Mouse (Mus musculus): Measurements from ENCODE around the gene Ctbp2. TPM values are rescaled to one million over a fixed set of nuclear protein-coding genes. Genes with fewer than 3 reads are reported as not detected.
A peak's percentile ranks its signal among the peaks of the same experiment; 100 is the strongest.

Ctbp2 gene
- polyA plus RNA-seq, 1 experiment from 2014 or later, result 133 TPM

GRCm38 (mm10) chr7:133133552-133133951 is 9.4 kb upstream of the Ctbp2 start:
- WGBS, result 76% methylated on average over 5 of the region's 5 CpGs
- H3K4me1 ChIP-seq, result no peaks in the 10 kb centered on the region
- no peaks in the 10 kb centered on the region for H3K27me3 ChIP-seq (ENCODE audit: poor library complexity, severe bottlenecking)
- DNase-seq (ENCODE audit: extremely low spot score, low spot score), result no peak
- H3K36me3 ChIP-seq (replicated peaks), result no peaks in the 10 kb centered on the region
- no peak overlapping the region for H3K27ac ChIP-seq
- H3K9me3 ChIP-seq, result peaks cover 9% of the 10 kb centered on the region; the same call in 1 of the 2 replicates
- no peak overlapping the region for H3K4me3 ChIP-seq

GRCm38 (mm10) chr7:133132702-133133101 is 8.5 kb upstream of the Ctbp2 start:
- DNase-seq (ENCODE audit: extremely low spot score, low spot score), result no peak
- no peaks in the 10 kb centered on the region for H3K36me3 ChIP-seq (replicated peaks)
- WGBS, result 88% methylated on average over 5 of the region's 5 CpGs

GRCm38 (mm10) chr7:133124701-133125485 is 739 bp upstream of the Ctbp2 start:
- H3K27me3 ChIP-seq (ENCODE audit: poor library complexity, severe bottlenecking), result peaks cover 27% of the 10 kb centered on the region
- peaks cover 12% of the 10 kb centered on the region; the same call in 1 of the 2 replicates for H3K9me3 ChIP-seq
- peaks cover 33% of the 10 kb centered on the region for H3K4me1 ChIP-seq
- peak; percentile 35 for DNase-seq (ENCODE audit: extremely low spot score, low spot score)
- H3K36me3 ChIP-seq (replicated peaks), result no peaks in the 10 kb centered on the region
- H3K27ac ChIP-seq, result peak overlapping the region; percentile 98
- H3K4me3 ChIP-seq, result peak overlapping the region; percentile 98
- 2% methylated on average over 34 of the region's 34 CpGs for WGBS

More at GRCm38 (mm10) chr7:133132702-133133101, 8.5 kb upstream of the Ctbp2 start:
- no peaks in the 10 kb centered on the region for H3K4me1 ChIP-seq
- no peaks in the 10 kb centered on the region for H3K27me3 ChIP-seq (ENCODE audit: poor library complexity, severe bottlenecking)
- no peak overlapping the region for H3K4me3 ChIP-seq
- peaks cover 12% of the 10 kb centered on the region; the same call in 1 of the 2 replicates for H3K9me3 ChIP-seq
- no peak overlapping the region for H3K27ac ChIP-seq

- peaks cover 1% of the 10 kb centered on the region; the same call in 1 of the 2 replicates for H3K9me3 ChIP-seq
- under 1% methylated on average over 37 of the region's 53 CpGs for WGBS
- peaks cover 27% of the 10 kb centered on the region for H3K27me3 ChIP-seq (ENCODE audit: poor library complexity, severe bottlenecking)
- peak within 1 kb of the TSS; percentile 98 for H3K4me3 ChIP-seq
- H3K27ac ChIP-seq, result peak within 1 kb of the TSS; percentile 98
- peaks cover 48% of the 10 kb centered on the region for H3K4me1 ChIP-seq
- H3K36me3 ChIP-seq (replicated peaks), result no peaks in the 10 kb centered on the region
- peak; percentile 83 for DNase-seq (ENCODE audit: extremely low spot score, low spot score)
Measured at GRCm38 (mm10) chr7:133123244-133123998, 733 bp downstream of the Ctbp2 start, which contains the start of gene Fgfr2. Gene Fgfr2 (minus strand): TSS chr7:133123350.

- peak; percentile 69 for DNase-seq (ENCODE audit: extremely low spot score, low spot score)
- Histone ChIP-seq H3K27ac (peak overlapping the region; percentile 98), H3K4me1 (peaks cover 56% of the 10 kb centered on the region), H3K27me3 (ENCODE audit: poor library complexity, severe bottlenecking) (peaks cover 27% of the 10 kb centered on the region), H3K4me3 (peak overlapping the region; percentile 98), H3K36me3 (replicated peaks) (no peaks in the 10 kb centered on the region), H3K9me3 (no peaks in the 10 kb centered on the region)
- under 1% methylated on average over 78 of the region's 102 CpGs for WGBS
Measured at GRCm38 (mm10) chr7:133122379-133123243, 1.5 kb downstream of the Ctbp2 start.

- H3K27me3 ChIP-seq (ENCODE audit: poor library complexity, severe bottlenecking), result peaks cover 19% of the 10 kb centered on the region
- peaks cover 64% of the 10 kb centered on the region for H3K4me1 ChIP-seq
- WGBS, result under 1% methylated on average over 88 of the region's 94 CpGs
- peak; percentile 57 for DNase-seq (ENCODE audit: extremely low spot score, low spot score)
- no peaks in the 10 kb centered on the region for H3K36me3 ChIP-seq (replicated peaks)
- H3K9me3 ChIP-seq, result no peaks in the 10 kb centered on the region
- peak overlapping the region; percentile 98 for H3K4me3 ChIP-seq
- H3K27ac ChIP-seq, result peak overlapping the region; percentile 98
Measured at GRCm38 (mm10) chr7:133121661-133122378, 2.3 kb downstream of the Ctbp2 start.

- WGBS, result under 1% methylated on average over 14 of the region's 14 CpGs
- Histone ChIP-seq H3K27me3 (ENCODE audit: poor library complexity, severe bottlenecking) (peaks cover 13% of the 10 kb centered on the region), H3K36me3 (replicated peaks) (no peaks in the 10 kb centered on the region), H3K27ac (peak overlapping the region; percentile 98), H3K4me3 (peak overlapping the region; percentile 98), H3K4me1 (peaks cover 70% of the 10 kb centered on the region), H3K9me3 (no peaks in the 10 kb centered on the region)
- DNase-seq (ENCODE audit: extremely low spot score, low spot score), result no peak
Measured at GRCm38 (mm10) chr7:133121080-133121607, 3.0 kb downstream of the Ctbp2 start.

- peaks cover 4% of the 10 kb centered on the region for H3K27me3 ChIP-seq (ENCODE audit: poor library complexity, severe bottlenecking)
- peaks cover 74% of the 10 kb centered on the region for H3K4me1 ChIP-seq
- H3K27ac ChIP-seq, result peak overlapping the region; percentile 98
- no peaks in the 10 kb centered on the region for H3K36me3 ChIP-seq (replicated peaks)
- under 1% methylated on average over 15 of the region's 15 CpGs for WGBS
- H3K9me3 ChIP-seq, result no peaks in the 10 kb centered on the region
- peak overlapping the region; percentile 98 for H3K4me3 ChIP-seq
- peak; percentile 51 for DNase-seq (ENCODE audit: extremely low spot score, low spot score)
Measured at GRCm38 (mm10) chr7:133120221-133120751, 3.9 kb downstream of the Ctbp2 start.

- 12% methylated on average over 2 of the region's 2 CpGs for WGBS
- H3K36me3 ChIP-seq (replicated peaks), result peaks cover 10% of the 10 kb centered on the region
- no peaks in the 10 kb centered on the region for H3K9me3 ChIP-seq
- no peak for DNase-seq (ENCODE audit: extremely low spot score, low spot score)
- peaks cover 84% of the 10 kb centered on the region for H3K4me1 ChIP-seq
- H3K27ac ChIP-seq, result peak overlapping the region; percentile 60
- H3K27me3 ChIP-seq (ENCODE audit: poor library complexity, severe bottlenecking), result no peaks in the 10 kb centered on the region
- H3K4me3 ChIP-seq, result peak overlapping the region; percentile 21; the same call in 1 of the 2 replicates
Measured at GRCm38 (mm10) chr7:133117815-133118214, 6.3 kb downstream of the Ctbp2 start.

- H3K4me3 ChIP-seq, result peak overlapping the region; percentile 37; the same call in 1 of the 2 replicates
- no peak for DNase-seq (ENCODE audit: extremely low spot score, low spot score)
- no peaks in the 10 kb centered on the region for H3K9me3 ChIP-seq
- peaks cover 96% of the 10 kb centered on the region for H3K4me1 ChIP-seq
- H3K27me3 ChIP-seq (ENCODE audit: poor library complexity, severe bottlenecking), result no peaks in the 10 kb centered on the region
- H3K27ac ChIP-seq, result 0 out of 2 replicates have a peak overlapping the region, but pooled peaks have one; percentile 66
- H3K36me3 ChIP-seq (replicated peaks), result peaks cover 10% of the 10 kb centered on the region
Measured at GRCm38 (mm10) chr7:133116542-133116941, 7.6 kb downstream of the Ctbp2 start.

GRCm38 (mm10) chr7:133115886-133116285 is 8.3 kb downstream of the Ctbp2 start:
- Histone ChIP-seq H3K36me3 (replicated peaks) (peaks cover 10% of the 10 kb centered on the region), H3K27me3 (ENCODE audit: poor library complexity, severe bottlenecking) (no peaks in the 10 kb centered on the region), H3K27ac (peak overlapping the region; percentile 66), H3K4me1 (peaks cover 100% of the 10 kb centered on the region), H3K4me3 (peak overlapping the region; percentile 37), H3K9me3 (no peaks in the 10 kb centered on the region)
- 10% methylated on average over 15 of the region's 15 CpGs for WGBS
- peak; percentile 52 for DNase-seq (ENCODE audit: extremely low spot score, low spot score)

Data from forebrain, embryonic 10.5 days (tissue).